ENCODE assay signal across 13 mouse cellular contexts in the genomic region with DNA sequence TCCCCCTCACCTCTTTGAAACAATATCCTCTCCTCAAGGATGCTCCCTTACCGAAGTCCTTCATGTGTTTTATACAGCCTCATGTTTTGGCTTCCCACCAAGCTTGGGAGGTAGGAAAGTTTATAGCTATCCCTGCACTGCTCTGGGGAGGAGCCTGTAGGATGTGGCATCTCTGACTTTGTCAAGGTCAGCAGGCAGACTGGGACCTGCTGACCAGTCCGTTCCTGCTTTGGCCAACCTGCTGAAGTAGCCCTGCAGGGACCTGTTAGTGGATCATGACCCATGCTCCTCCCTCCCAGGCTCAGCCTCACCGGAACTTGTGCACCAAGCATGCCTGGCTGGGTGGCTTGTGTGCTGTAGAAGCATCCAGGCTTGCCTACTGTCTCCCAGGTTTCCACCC. TPM values are rescaled to one million over a fixed set of nuclear protein-coding genes. Genes with fewer than 3 reads are reported as not detected.
DNase-seq lines count a peak whose midpoint lies in the region.
"Had no signal": no experiment of that assay in that cellular context is flagged by ENCODE, and none has a peak within 500 bp of the region (broad histone marks: within the 10 kb centered on the region; RNA-seq: fewer than 3 reads in every experiment).

No protein-coding gene starts in this region.

- peak; percentile 91 for DNase-seq in heart, adult 11 months
- no peak for DNase-seq in heart, adult 8-10 months (ENCODE audit: low spot score)
- peak; percentile 25 for DNase-seq in thymus, postnatal 4 days
- DNase-seq in thymus, postnatal 25 days = no peak
- peak; percentile 57 to 91 for DNase-seq in kidney, postnatal 25 days
- DNase-seq in layer of hippocampus, adult 8-10 months (ENCODE audit: low spot score in 2 of 2) = no peak
- no peak for DNase-seq in urinary bladder, postnatal 10 days (ENCODE audit: low spot score)
- DNase-seq: adrenal gland, postnatal 14 days; cerebellum, adult 11-12 months; cerebellum, adult 9-10 months; forebrain, postnatal 0 days; heart, postnatal 36 days had no signal

RNA-seq across cellular contexts. Expression of a gene that starts 4.5 kb away (rescaled TPM):
- total RNA-seq in heart, adult 8-10 months (2022) = 10 to 100 TPM; 30.2 to 58.6 (median 38.0) TPM
- 10 to 100 TPM; 14.6 to 17.4 (median 15.7) TPM for total RNA-seq in layer of hippocampus, adult 8-10 months (2022)

RNA-seq across cellular contexts. Expression of a gene that starts 25.1 kb away (rescaled TPM):
- 1 to 10 TPM in 2 of 4 experiments, under 1 TPM in 2; 0.81 to 1.4 (median 1.1) TPM for total RNA-seq in heart, adult 8-10 months (2022)
- 100 to 1,000 TPM; 209 to 270 (median 239) TPM for total RNA-seq in layer of hippocampus, adult 8-10 months (2022)
- total RNA-seq: CH12.LX had no signal

RNA-seq across cellular contexts. Expression of a gene that starts 39.1 kb away (rescaled TPM):
- total RNA-seq in heart, adult 8-10 months (2022) = not detected
- total RNA-seq in layer of hippocampus, adult 8-10 months (2022) = 1 to 10 TPM in 1 of 4 experiments, under 1 TPM in 3; 0.43 to 1.0 (median 0.59) TPM
- total RNA-seq: adrenal gland, postnatal 14 days; CH12.LX; heart, postnatal 36 days had no signal

Comparison
In these comparisons a context has a peak if more than half of its experiments do, and no peak if none do; other contexts are left out.
1. DNase-seq: peak in heart, adult 11 months (single experiment), thymus, postnatal 4 days (single experiment) and kidney, postnatal 25 days (2 of 2); none in heart, adult 8-10 months (single experiment), thymus, postnatal 25 days (single experiment), layer of hippocampus, adult 8-10 months (0 of 2) and urinary bladder, postnatal 10 days (single experiment).
2. RNA of a gene that starts 25.1 kb away (total RNA-seq): 209 to 270 TPM in layer of hippocampus, adult 8-10 months; 0.81 to 1.4 TPM in heart, adult 8-10 months; every median in the first group is over 10 times any median in the second.